Mouse (Mus musculus): ENCODE data around the gene Terb1. TPM values are rescaled to one million over a fixed set of nuclear protein-coding genes. Genes with fewer than 3 reads are reported as not detected.
A peak's percentile ranks its signal among the peaks of the same experiment; 100 is the strongest.

Terb1 gene
- under 1 TPM; 0.54 to 0.96 TPM for total RNA-seq (2021)
- long read RNA-seq, partial matches to known transcripts = 0 of 1 reads
- long read RNA-seq, other reads (novel, unspliced or antisense) = 1 of 1 reads

DNA sequence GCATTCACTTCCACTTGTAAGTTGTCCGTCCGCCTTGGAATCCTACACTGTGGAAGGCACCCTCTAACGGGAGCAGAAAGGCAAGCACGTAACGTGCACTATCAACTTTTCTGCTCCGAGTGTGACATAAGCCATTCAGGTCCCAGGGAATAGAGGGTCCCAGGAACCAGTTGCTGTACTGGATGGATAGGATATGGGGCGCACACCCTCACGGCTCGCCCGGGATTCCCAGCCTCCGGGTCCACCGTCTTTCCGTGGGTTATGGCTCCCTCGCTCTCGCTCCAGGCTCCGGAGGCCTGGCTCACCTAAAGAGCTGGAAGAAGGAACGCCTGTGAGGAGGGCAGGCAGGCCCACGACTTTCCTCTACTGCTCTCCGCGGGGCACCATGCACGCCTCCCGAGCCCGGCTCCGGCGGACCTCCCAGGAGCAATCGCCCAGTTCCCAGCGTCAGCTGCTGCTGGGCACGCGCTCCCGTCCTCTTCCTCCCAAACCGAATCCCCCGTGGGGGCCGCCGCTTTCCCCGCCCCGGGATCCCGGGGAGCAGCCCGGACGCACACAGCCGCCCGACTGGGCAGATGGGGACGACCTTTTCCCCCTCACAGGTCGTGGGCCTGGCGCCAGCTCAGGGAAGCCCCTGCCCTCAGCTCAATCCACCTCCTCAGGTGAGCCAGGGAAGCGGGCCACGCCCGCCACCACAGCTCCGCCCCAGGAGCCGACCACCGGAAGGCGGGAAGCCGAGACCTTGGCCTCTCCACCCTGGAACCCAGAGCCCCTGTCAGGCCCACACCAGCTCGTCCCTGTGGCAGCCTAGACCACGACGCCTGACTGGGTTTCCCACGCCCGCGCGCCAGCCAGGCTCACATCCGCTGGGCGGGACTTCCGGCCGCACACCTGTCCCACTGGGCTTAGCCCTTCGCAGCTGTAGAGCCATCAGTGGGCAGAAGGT, at the start of gene Terb1:
TSS of gene Terb1 (minus strand) at position 850 of the 946 bp plus-strand sequence.
- DNase-seq (ENCODE audit: low spot score in 2 of 2) = peak; percentile 34 to 41

DNA sequence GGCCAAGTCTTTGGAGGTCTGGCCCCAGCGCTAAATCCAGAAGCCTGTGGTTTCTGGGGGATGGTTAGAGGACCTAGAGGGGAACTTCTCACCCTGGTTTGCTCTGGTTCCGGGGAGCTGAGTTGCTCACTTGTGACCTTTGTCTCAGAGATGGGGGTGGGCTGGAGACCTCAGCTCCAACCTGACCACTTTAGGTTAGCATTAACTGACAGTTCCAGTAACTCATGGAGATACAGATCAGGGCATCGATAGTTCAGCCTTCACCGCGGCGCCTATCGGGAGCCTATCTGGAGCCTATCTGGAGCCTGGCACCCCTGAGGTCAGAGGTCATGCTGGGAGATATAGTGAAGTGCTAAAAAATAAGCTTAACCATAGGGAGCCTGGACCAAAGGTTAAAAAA, 47.5 kb upstream of the Terb1 start:
- no peak for DNase-seq (ENCODE audit: low spot score in 2 of 2)

DNA sequence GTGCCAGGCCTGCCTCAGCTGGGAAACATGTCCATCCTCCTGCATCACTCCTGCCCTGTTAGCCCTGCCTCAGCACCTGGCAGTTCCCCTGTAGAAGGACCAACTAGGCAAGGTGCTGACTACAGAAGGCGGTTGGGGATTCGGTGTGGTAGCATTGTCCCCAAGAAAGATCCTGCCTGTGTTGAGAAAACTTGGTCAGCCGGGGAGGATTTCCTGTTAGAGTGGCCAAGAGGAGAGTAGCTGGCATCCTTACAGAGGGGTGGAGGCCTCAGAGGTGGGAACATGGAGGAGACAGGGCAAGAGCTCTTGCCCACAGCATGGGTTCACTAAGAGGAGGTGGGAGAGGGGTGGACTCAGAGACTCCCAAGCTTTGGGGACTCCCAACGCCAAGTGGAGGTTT, 45.5 kb upstream of the Terb1 start:
- no peak for DNase-seq (ENCODE audit: low spot score in 2 of 2)

DNA sequence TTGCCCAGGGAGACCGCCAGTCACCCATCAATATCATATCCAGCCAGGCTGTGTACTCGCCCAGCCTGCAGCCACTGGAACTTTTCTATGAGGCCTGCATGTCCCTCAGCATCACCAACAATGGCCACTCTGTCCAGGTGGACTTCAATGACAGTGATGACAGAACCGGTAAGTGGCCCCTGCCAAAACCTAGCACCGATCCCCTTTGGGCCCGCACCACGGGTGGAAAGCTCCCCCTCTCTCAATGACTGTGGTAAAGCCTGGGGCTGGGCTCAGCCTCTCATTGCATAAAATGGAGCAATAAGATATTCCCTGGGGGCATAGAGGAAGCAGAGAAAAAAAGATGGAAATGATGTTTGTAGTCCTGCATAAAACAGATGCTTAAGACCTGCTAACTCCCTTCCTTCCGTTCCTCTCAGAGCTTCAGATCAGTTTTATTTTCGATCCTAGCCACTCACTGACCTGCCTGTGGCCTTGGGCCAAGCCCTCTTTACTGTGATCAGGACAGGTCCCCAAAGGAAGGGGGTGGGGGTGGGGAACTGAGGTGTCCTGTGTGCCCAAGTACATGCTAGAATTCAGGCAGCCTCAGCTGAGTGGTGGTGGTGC, 33.8 kb upstream of the Terb1 start:
- no peak for DNase-seq (ENCODE audit: low spot score in 2 of 2)

- DNase-seq (ENCODE audit: low spot score in 2 of 2) = peak; percentile 34 to 40
Measured at GRCm38 (mm10) chr8:104542160-104542559, 32.5 kb upstream of the Terb1 start.

- DNase-seq (ENCODE audit: low spot score in 2 of 2) = no peak
Measured at GRCm38 (mm10) chr8:104541515-104541880, 31.8 kb upstream of the Terb1 start.

DNA sequence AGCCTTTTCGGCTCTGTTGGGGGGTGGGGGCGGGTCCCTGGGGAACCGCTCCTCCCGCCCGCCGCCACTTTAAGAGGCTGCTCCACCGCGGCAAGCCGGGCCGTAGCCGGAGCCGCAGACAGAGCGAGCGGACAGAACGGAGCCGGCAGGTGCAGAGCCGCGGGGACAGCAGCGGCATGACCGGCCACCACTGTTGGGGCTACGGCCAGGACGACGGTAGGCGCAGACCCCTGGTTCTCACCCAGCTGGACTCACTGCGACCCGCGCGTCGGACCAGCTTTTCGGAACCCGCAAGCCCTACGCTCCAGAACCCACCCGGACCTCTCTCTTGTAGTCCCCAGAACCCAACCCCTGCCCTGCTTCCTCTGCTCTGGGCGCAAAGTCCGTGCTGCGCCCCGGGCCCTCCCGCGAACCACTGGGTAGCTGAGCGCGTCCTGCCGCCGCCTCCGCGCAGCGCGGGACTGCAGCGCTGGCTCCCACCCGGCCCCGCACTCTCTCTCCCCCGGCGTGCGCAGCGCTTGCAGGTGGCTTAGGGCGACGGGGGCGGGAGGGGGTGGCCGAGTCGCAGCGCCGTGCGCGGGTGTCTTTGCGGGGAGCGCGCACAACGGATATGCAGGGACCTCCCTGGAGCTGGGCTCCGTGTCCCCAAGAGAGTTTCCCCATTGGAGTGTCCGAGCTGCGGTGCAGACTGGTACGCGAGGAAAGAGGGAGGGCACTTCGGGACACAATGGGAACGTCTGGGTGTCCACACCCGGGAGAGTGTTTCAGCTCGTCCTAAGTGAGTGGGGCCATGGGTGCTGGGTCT, 31.2 kb upstream of the Terb1 start:
- DNase-seq (ENCODE audit: low spot score in 2 of 2) = peak; percentile 26 to 51

DNA sequence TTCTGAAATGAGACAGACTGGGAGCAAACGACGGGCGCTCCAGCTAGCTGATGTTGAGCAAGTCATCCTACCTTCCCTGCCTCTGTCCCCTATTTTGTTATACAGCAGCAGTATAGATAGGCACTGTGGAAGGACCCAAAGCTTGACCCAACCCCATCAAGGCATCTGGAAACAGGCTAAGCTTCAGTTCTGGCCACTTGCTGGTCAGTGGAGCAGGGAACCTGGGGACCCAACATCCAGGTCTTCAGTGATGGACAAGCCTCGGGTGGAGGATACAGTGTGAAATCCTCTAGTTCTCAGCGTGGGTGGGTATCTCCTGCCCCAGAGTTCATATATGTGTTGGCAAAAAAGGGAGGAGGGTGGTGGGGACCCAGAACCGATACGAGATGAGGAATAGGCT, 30.5 kb upstream of the Terb1 start:
- DNase-seq (ENCODE audit: low spot score in 2 of 2) = no peak

GRCm38 (mm10) chr8:104539566-104539965, 29.9 kb upstream of the Terb1 start:
- peak; percentile 26 to 42 for DNase-seq (ENCODE audit: low spot score in 2 of 2)

DNA sequence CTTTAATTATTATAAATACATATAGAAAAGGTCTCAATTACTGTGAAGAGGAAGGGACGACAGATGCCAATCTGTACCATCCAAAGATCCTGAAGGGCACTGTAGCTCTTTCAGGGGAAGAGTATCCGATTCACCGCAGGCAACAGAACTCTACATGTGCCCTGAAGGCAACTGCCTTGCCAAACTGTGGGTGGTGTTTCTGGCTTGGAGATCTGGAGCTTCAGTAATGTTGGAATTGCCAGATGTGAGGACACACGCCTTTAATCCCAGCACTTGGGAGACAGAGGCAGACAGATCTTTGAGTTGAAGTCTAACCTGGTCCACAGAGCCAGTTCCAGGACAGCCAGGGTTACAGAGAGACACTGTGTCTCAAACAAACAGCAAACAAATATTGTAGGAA, 29.2 kb upstream of the Terb1 start:
- no peak for DNase-seq (ENCODE audit: low spot score in 2 of 2)

GRCm38 (mm10) chr8:104536028-104536427, 26.3 kb upstream of the Terb1 start:
- no peak for DNase-seq (ENCODE audit: low spot score in 2 of 2)

DNA sequence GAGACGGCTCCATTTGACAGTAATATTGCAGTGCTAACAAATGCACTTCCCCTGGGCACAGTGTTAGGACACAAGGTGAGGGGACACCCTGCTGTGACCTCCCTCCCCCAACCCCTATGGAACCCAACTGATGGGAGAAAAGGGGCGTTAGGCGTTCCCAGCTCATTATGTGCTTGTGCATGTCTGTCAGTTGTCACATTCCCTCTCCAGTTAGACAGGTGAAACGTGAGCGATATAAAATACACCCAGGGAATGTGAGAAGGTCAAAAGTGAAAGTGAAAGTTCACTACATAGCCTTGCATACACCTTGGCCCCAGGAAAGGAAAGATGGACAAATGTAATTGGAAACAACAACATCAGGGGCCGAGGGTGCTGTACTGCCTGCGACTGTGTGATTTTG, 25.7 kb upstream of the Terb1 start:
- no peak for DNase-seq (ENCODE audit: low spot score in 2 of 2)

DNA sequence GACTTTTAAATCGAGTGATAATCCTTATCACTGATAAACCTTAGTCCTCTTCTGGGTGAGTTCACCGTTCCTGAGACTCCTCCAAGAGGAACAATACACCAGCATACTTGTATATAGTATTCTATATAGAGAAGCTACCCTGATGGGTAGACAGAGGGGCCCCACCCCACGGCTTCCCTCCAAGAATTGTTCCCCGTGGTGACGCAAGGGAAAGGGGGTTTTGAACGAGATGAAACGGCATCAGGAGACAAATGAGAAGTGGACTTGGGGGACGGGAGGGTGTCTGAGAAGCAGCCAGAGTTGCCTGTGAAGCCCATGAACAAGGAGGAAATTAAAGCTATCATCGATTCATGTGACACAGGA, 25.1 kb upstream of the Terb1 start:
- no peak for DNase-seq (ENCODE audit: low spot score in 2 of 2)

GRCm38 (mm10) chr8:104533971-104534778, 24.5 kb upstream of the Terb1 start, which contains the start of the genes Nae1 and Car7:
Gene Nae1, minus strand, starts transcription at chr8:104534637.
Gene Car7, plus strand, starts transcription at chr8:104534689.
- peak; percentile 96 to 97 for DNase-seq (ENCODE audit: low spot score in 2 of 2)

DNA sequence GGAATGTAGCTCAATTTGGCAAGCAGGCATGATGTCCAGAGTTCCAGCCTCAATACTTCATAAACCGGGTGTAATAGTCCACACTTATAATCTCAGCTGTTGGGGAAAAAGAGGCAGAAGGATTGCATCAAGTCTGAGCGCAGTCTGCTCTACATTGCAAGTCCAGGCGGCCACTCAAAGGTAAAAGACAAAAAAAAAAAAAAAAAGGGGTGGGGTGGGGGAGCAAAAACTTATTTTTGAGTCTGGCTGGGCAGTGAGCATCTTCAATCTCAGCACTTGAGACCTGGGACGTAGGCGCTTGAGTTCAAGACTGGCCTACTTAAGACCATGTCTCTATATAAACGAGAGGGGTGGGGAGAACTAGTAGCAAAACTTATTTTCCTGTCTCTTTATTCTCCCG, 23.8 kb upstream of the Terb1 start:
- DNase-seq (ENCODE audit: low spot score in 2 of 2) = no peak

DNA sequence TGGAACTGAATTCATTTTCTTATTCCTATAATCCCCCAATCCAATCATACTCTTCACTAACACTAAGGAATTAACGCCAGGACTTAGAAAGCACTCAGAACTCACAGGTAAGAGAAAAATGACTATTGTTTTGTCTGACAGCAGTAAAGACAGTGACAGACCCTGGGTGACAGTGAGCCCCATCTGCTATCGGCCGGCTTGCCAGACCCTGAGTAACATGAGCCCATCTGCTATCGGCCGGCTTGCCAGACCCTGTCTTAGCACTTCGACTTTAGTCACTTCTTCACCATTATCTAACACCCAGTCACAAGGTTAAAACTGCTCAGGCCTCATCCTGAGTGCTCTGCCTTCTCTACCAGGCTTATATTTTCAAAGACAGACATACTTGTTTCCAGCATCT, 20.0 kb upstream of the Terb1 start:
- DNase-seq (ENCODE audit: low spot score in 2 of 2) = no peak

- no peak for DNase-seq (ENCODE audit: low spot score in 2 of 2)
Measured at GRCm38 (mm10) chr8:104517872-104518271, 8.2 kb upstream of the Terb1 start.

DNA sequence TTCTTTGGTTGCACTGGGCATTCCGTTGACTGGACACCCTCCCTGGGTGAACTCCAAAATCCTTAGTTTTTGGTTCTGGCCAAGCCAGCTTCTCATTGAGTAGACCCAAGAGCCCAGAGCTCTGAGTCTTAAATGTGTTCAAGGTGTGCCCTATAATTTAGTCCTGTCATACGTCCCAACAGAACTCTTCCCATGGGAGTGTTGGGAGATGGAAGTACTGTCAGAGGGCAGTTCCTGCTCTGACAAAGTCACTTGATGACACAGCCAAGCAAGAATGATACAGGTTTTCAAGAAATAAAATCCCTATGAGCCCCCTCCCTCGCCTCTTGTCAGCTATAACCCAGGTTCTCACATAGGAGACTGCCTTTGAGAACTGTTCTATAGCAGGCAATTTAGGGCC, 424 bp upstream of the Terb1 start:
- no peak for DNase-seq (ENCODE audit: low spot score in 2 of 2)

DNA sequence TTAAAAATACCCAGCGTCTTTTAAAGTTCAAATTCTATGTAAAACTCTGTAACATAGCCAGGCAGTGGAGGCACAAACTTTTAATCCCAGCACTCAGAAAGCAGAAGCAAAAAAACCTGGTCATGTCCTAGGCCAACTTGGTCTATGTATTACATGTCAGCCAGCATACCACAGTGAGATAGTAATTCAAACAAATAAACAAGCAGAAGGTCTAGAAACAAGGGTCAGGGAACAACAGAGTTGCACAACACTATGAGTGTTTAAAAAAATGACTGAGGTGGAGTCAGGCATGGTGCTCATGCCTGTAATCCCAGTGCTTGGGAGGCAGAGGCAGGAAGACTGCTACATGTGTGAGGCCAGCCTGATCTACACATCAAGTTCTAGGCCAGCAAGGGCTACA, 30.6 kb downstream of the Terb1 start:
- no peak for DNase-seq (ENCODE audit: low spot score in 2 of 2)

GRCm38 (mm10) chr8:104472465-104472864, 37.2 kb downstream of the Terb1 start:
- no peak for DNase-seq (ENCODE audit: low spot score in 2 of 2)

GRCm38 (mm10) chr8:104467463-104467862, 42.2 kb downstream of the Terb1 start:
- DNase-seq (ENCODE audit: low spot score in 2 of 2) = no peak
